Mouse (Mus musculus): ENCODE data around the gene Gpr165.

Gene Gpr165

GRCm38 (mm10) chrX:96712907-96713774 is at the start of gene Gpr165:
Gene Gpr165 (plus strand): TSS chrX:96713441.
- DNase-seq (ENCODE audit: low read depth): no peak

- no peak for DNase-seq (ENCODE audit: low read depth)
Observed at GRCm38 (mm10) chrX:96674871-96675270, 38.4 kb upstream of the Gpr165 start.

Measured in induced T-regulatory cell, adult 2 months (primary cell).